Mouse (Mus musculus): Measurements from ENCODE around the gene Cacnb1.

DNA sequence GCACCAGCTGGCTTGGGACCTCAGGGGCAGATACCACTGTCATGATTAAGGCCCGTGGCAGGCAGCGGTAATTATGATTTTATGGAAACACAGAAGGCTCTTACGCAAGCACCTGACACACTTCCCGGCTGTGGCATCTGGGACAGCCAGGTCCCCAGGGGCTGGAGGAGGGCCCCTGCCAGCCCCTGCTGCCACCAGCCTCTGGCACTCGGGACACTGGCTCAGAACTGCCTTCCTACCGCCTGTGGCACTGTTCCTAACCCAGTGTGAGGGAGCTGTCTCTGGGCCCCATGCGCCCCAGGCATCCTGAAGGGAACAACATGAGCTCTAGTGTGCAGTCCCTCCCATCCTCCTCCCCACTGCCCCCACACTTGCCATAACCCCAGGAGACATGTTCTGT, 36.8 kb upstream of the Cacnb1 start:
- TF ChIP-seq POLR2A (IDR thresholded peaks at IDR 0.05; ENCODE audit: extremely low read depth, insufficient read depth, low read length) (no peak), CTCF (IDR thresholded peaks at IDR 0.05; ENCODE audit: extremely low read depth, insufficient read depth, low read length) (no peak)

All from cortical plate, adult 2 months (tissue).